Mouse (Mus musculus) kidney, adult 8-10 months (tissue): ENCODE measurements around the gene Igflr1.

Experiments
- DNase-seq, 2 experiments: peaks; one replicate each; pipeline ENCODE4 v3.0.0; 2022

Igflr1 gene

DNA sequence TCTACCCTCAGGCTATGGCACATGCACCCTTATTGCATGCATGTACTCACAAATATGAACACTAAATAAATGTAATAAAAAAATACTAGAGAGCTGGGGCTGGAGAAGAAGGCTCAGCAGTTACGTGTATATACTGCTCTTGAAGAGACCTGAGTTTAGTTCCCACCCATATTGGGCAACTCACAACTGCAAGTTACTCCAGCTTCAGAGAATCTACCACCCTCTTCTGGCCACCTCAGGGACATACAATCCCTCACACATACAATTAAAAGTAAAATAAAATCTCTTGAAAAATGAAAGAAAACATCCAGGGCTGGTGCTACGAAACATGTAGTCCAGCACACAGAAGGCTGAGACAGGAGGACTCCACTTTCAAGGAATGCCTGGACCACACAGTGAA, 49.2 kb downstream of the Igflr1 start:
- no peak for DNase-seq

DNA sequence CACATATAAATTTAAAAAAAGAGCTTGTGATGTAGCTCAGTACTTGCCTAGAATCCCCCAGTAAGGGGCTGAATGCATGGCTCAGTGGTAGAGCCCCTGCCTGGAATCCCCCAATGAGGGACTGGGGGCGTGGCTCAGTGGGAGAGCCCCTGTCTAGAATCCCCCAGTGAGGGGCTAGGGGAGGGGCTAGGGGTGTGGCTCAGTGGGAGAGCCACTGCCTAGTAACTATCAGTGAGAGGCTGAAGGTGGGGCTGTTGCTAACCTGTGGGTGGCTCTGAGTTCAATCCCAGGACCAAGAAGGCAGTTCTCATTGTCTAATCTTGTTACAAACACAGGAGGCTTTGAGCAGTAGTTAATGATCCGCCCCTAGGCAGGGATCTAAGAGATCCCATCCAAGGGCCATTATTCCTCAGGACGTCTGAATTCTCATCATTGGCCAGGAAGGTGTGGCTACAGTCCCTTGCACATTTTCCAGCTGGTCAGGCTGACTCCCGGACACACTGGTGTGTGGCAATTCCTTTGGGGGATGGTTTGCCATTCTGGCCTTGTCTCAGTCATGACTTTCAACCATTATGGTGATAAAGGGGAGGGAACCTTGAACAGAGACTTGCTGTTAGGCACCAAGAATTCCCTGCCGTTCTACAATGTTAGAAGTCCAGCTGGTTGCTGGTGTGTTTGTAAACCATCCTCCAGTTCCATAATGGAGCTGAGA, 50.0 kb downstream of the Igflr1 start:
- DNase-seq, result no peak
